Comparison of ENCODE assay signal across 12 mouse cellular contexts in genomic region chr4:43527880-43528279, GRCm38 (mm10). TPM values are rescaled to one million over a fixed set of nuclear protein-coding genes. Genes with fewer than 3 reads are reported as not detected.
DNase-seq lines count a peak whose midpoint lies in the region; ATAC-seq and TF ChIP-seq lines count a peak whose summit lies in the region.
"Had no signal": no experiment of that assay in that cellular context is flagged by ENCODE, and none has a peak within 500 bp of the region (broad histone marks: within the 10 kb centered on the region; RNA-seq: fewer than 3 reads in every experiment).

No protein-coding gene starts in this region.

- WGBS in liver, adult 2 months: 78% methylated on average over 5 of the region's 5 CpGs
- WGBS in liver, embryonic 12.5 days (ENCODE audit: insufficient replicate concordance): 58% methylated on average over 5 of the region's 5 CpGs
- WGBS in heart, embryonic 11.5 days (ENCODE audit: insufficient replicate concordance): 66% methylated on average over 5 of the region's 5 CpGs

- no peak for TF ChIP-seq POLR2A in liver, adult 2 months (IDR thresholded peaks at IDR 0.05; ENCODE audit: extremely low read depth, insufficient read depth, low read length)

- no peak overlapping the region for H3K27ac ChIP-seq in liver, adult 2 months (replicated peaks; ENCODE audit: insufficient read depth, low read depth, low read length)
- no peak overlapping the region for H3K27ac ChIP-seq in liver, embryonic 12.5 days
- no peak overlapping the region for H3K27ac ChIP-seq in ES-E14 (ENCODE audit: insufficient read depth, low read depth, low read length, poor library complexity, severe bottlenecking)
- H3K27ac ChIP-seq in heart, embryonic 11.5 days (ENCODE audit: low read depth, low read length): no peak overlapping the region
- H3K27ac ChIP-seq: intestine, embryonic 15.5 days; neural tube, embryonic 12.5 days had no signal

- no peak overlapping the region for H3K4me3 ChIP-seq in liver, adult 2 months (ENCODE audit: insufficient read depth, low read depth, low read length)
- H3K4me3 ChIP-seq in liver, embryonic 12.5 days: no peak overlapping the region
- H3K4me3 ChIP-seq in ES-E14 (ENCODE audit: insufficient read depth in 1 of 2, low read depth in 1 of 2, low read length in 2 of 2, poor library complexity in 1 of 2, severe bottlenecking in 1 of 2): no peak overlapping the region
- H3K4me3 ChIP-seq in heart, embryonic 11.5 days (ENCODE audit: low read depth, low read length): no peak overlapping the region
- H3K4me3 ChIP-seq: intestine, embryonic 15.5 days; neural tube, embryonic 12.5 days had no signal

- TF ChIP-seq CTCF in liver, adult 2 months (IDR thresholded peaks at IDR 0.05; ENCODE audit: low read depth, low read length): peak; percentile 51

- H3K4me1 ChIP-seq in liver, adult 2 months (ENCODE audit: control insufficient read depth, insufficient read depth, low read length): peaks cover 6% of the 10 kb centered on the region; the same call in 1 of the 2 replicates
- peaks cover 25% of the 10 kb centered on the region for H3K4me1 ChIP-seq in liver, embryonic 12.5 days
- H3K4me1 ChIP-seq in ES-E14 (ENCODE audit: control insufficient read depth in 2 of 2, insufficient read depth in 2 of 2, low read length in 2 of 2, poor library complexity in 1 of 2): peaks cover 0 to 6% of the 10 kb centered on the region in 2 experiments; a peak in 2 of 4 replicates
- peaks cover 16% of the 10 kb centered on the region for H3K4me1 ChIP-seq in heart, embryonic 11.5 days (ENCODE audit: control insufficient read depth, insufficient read depth, low read length)

- no peak overlapping the region for H3K4me2 ChIP-seq in liver, embryonic 12.5 days
- H3K4me2 ChIP-seq in heart, embryonic 11.5 days: no peak overlapping the region
- H3K4me2 ChIP-seq: intestine, embryonic 15.5 days; neural tube, embryonic 12.5 days had no signal

- ATAC-seq in CD4-positive, CD25-positive, alpha-beta regulatory T cell, adult 4 months: no peak
- ATAC-seq in liver, embryonic 12.5 days: no peak
- peak; percentile 33; the same call in 1 of the 2 replicates for ATAC-seq in megakaryocyte, adult 5-6 weeks (ENCODE audit: poor library complexity, severe bottlenecking)
- no peak for ATAC-seq in heart, embryonic 11.5 days (replicated peaks; ENCODE audit: insufficient number of reproducible peaks, low FRiP score, low TSS enrichment)
- ATAC-seq: intestine, embryonic 15.5 days had no signal

- H3K27me3 ChIP-seq in liver, adult 2 months (ENCODE audit: control insufficient read depth, insufficient read depth, low read length): no peaks in the 10 kb centered on the region
- H3K27me3 ChIP-seq in liver, embryonic 12.5 days (replicated peaks): peaks cover 45% of the 10 kb centered on the region
- H3K27me3 ChIP-seq in heart, embryonic 11.5 days (ENCODE audit: control insufficient read depth, insufficient read depth, low read length): peaks cover 4% of the 10 kb centered on the region
- H3K27me3 ChIP-seq: intestine, embryonic 15.5 days had no signal

- peak; percentile 59 for DNase-seq in CD4-positive, CD25-positive, alpha-beta regulatory T cell, adult 2 months (ENCODE audit: low read depth, low spot score)
- DNase-seq in liver, adult 2 months (ENCODE audit: extremely low read depth, low read depth, low spot score): peak; percentile 18
- peak; percentile 62 for DNase-seq in ES-E14 (ENCODE audit: low read depth, low spot score)
- no peak for DNase-seq in frontal cortex, postnatal 36 days (ENCODE audit: low spot score in 2 of 2)
- DNase-seq: spleen, adult 18-20 months had no signal

- no peak overlapping the region for H3K9ac ChIP-seq in liver, adult 2 months (ENCODE audit: low read depth, low read length)
- H3K9ac ChIP-seq in liver, embryonic 12.5 days: no peak overlapping the region
- no peak overlapping the region for H3K9ac ChIP-seq in ES-E14 (ENCODE audit: insufficient read depth, low read depth, low read length, poor library complexity, severe bottlenecking)
- no peak overlapping the region for H3K9ac ChIP-seq in heart, embryonic 11.5 days (ENCODE audit: low read depth, low read length)
- H3K9ac ChIP-seq: intestine, embryonic 15.5 days; neural tube, embryonic 12.5 days had no signal

- H3K9me3 ChIP-seq in liver, embryonic 12.5 days (replicated peaks): no peaks in the 10 kb centered on the region
- H3K9me3 ChIP-seq in ES-E14 (ENCODE audit: control insufficient read depth, insufficient read depth, low read depth, low read length): no peaks in the 10 kb centered on the region
- H3K9me3 ChIP-seq in heart, embryonic 11.5 days (replicated peaks; ENCODE audit: control insufficient read depth, low read length): no peaks in the 10 kb centered on the region
- H3K9me3 ChIP-seq: neural tube, embryonic 12.5 days had no signal

- peaks cover 7% of the 10 kb centered on the region; the same call in 1 of the 2 replicates for H3K36me3 ChIP-seq in liver, adult 2 months (ENCODE audit: control insufficient read depth, insufficient read depth, low read length)
- H3K36me3 ChIP-seq in liver, embryonic 12.5 days: peaks cover 22% of the 10 kb centered on the region
- peaks cover 18% of the 10 kb centered on the region for H3K36me3 ChIP-seq in ES-E14 (ENCODE audit: control insufficient read depth, insufficient read depth, low read length, poor library complexity, severe bottlenecking)
- peaks cover 16% of the 10 kb centered on the region for H3K36me3 ChIP-seq in heart, embryonic 11.5 days (ENCODE audit: control insufficient read depth, insufficient read depth, low read length)

- in situ Hi-C loops in ES-E14 (cut with MboI; ENCODE audit: low sequenced_read_pairs in 2 of 2, unreplicated experiment in 2 of 2): no loop called here

- H3K79me2 ChIP-seq in liver, adult 2 months (ENCODE audit: control insufficient read depth, insufficient read depth, low read length): no peaks in the 10 kb centered on the region

TF ChIP-seq in ES-E14, 5 proteins besides CTCF, POLR2A, EP300 and RAD21:
- TF ChIP-seq ZC3H11A (IDR thresholded peaks at IDR 0.05; ENCODE audit: borderline replicate concordance, low read depth, low read length) (0 out of 2 replicates have a peak, but pooled peaks have one; percentile 8), CHD2 (IDR thresholded peaks at IDR 0.05; ENCODE audit: low read depth, low read length) (no peak), HCFC1 (IDR thresholded peaks at IDR 0.05; ENCODE audit: borderline replicate concordance, insufficient read depth, low read length) (no peak), MAFK (IDR thresholded peaks at IDR 0.05; ENCODE audit: insufficient read depth, low read depth, low read length) (no peak)

RNA-seq across cellular contexts. Expression of gene Tpm2, which starts 4.3 kb away (rescaled TPM):
- polyA plus RNA-seq in CD4-positive, CD25-positive, alpha-beta regulatory T cell, adult 4 months (2017; shearing (Covaris generic)): not detected
- 1.8 and 8.4 TPM in 2 replicates for total RNA-seq in liver, adult 2 months (2014; rRNA removed)
- 3.8 TPM in 2 replicates for polyA plus RNA-seq in liver, adult 2 months (2012; rRNA removed)
- polyA plus RNA-seq in liver, embryonic 12.5 days (2016; fragmentation: Nextera tagmentation; extraction: Ambion mirVana): 27.9 and 29.9 TPM in 2 replicates
- total RNA-seq in ES-E14 (2012; rRNA removed): 76.7 and 143 TPM in 2 replicates
- 0.11 TPM in 1 of 2 replicates, not detected in the other for total RNA-seq in megakaryocyte, adult 5-6 weeks (2015)
- 0.11 and 0.33 TPM in 2 replicates for total RNA-seq in megakaryocyte, adult 5-6 weeks (2017)
- polyA plus RNA-seq in heart, embryonic 11.5 days (2014; fragmentation: Nextera tagmentation; extraction: Ambion mirVana): 155 and 162 TPM in 2 replicates

RNA-seq across cellular contexts. Expression of gene Car9, which starts 21.1 kb away (rescaled TPM):
- polyA plus RNA-seq in CD4-positive, CD25-positive, alpha-beta regulatory T cell, adult 4 months (2017; shearing (Covaris generic)): 1 to 10 TPM in 1 of 2 experiments, under 1 TPM in 1; 0.32 to 1.5 TPM
- total RNA-seq in liver, adult 2 months (2014; rRNA removed): 0.20 and 0.28 TPM in 2 replicates
- polyA plus RNA-seq in liver, adult 2 months (2012; rRNA removed): 0.14 and 0.20 TPM in 2 replicates
- 1.2 and 1.3 TPM in 2 replicates for polyA plus RNA-seq in liver, embryonic 12.5 days (2016; fragmentation: Nextera tagmentation; extraction: Ambion mirVana)
- 0.21 and 0.71 TPM in 2 replicates for total RNA-seq in ES-E14 (2012; rRNA removed)
- 3.0 and 3.5 TPM in 2 replicates for total RNA-seq in megakaryocyte, adult 5-6 weeks (2015)
- 0.41 and 1.1 TPM in 2 replicates for total RNA-seq in megakaryocyte, adult 5-6 weeks (2017)
- 1.7 and 3.2 TPM in 2 replicates for polyA plus RNA-seq in heart, embryonic 11.5 days (2014; fragmentation: Nextera tagmentation; extraction: Ambion mirVana)

RNA-seq across cellular contexts. Expression of gene Arhgef39, which starts 28.4 kb away (rescaled TPM):
- polyA plus RNA-seq in CD4-positive, CD25-positive, alpha-beta regulatory T cell, adult 4 months (2017; shearing (Covaris generic)): 1 to 10 TPM; 4.9 to 8.3 TPM
- 0.74 and 0.94 TPM in 2 replicates for total RNA-seq in liver, adult 2 months (2014; rRNA removed)
- 0.81 and 1.4 TPM in 2 replicates for polyA plus RNA-seq in liver, adult 2 months (2012; rRNA removed)
- 32.6 and 35.8 TPM in 2 replicates for polyA plus RNA-seq in liver, embryonic 12.5 days (2016; fragmentation: Nextera tagmentation; extraction: Ambion mirVana)
- total RNA-seq in ES-E14 (2012; rRNA removed): 32.1 and 44.0 TPM in 2 replicates
- 54.6 and 60.0 TPM in 2 replicates for total RNA-seq in megakaryocyte, adult 5-6 weeks (2015)
- total RNA-seq in megakaryocyte, adult 5-6 weeks (2017): 52.3 and 54.1 TPM in 2 replicates
- 34.2 and 35.7 TPM in 2 replicates for polyA plus RNA-seq in heart, embryonic 11.5 days (2014; fragmentation: Nextera tagmentation; extraction: Ambion mirVana)
- total RNA-seq: heart, adult 8-10 months had no signal

RNA-seq across cellular contexts. Expression of gene Creb3, which starts 34.3 kb away (rescaled TPM):
- polyA plus RNA-seq in CD4-positive, CD25-positive, alpha-beta regulatory T cell, adult 4 months (2017; shearing (Covaris generic)): 100 to 1,000 TPM; 114 to 125 TPM
- total RNA-seq in liver, adult 2 months (2014; rRNA removed): 37.8 and 41.1 TPM in 2 replicates
- polyA plus RNA-seq in liver, adult 2 months (2012; rRNA removed): 47.9 and 62.0 TPM in 2 replicates
- polyA plus RNA-seq in liver, embryonic 12.5 days (2016; fragmentation: Nextera tagmentation; extraction: Ambion mirVana): 17.9 and 19.7 TPM in 2 replicates
- total RNA-seq in ES-E14 (2012; rRNA removed): 51.0 and 55.2 TPM in 2 replicates
- 29.4 and 33.0 TPM in 2 replicates for total RNA-seq in megakaryocyte, adult 5-6 weeks (2015)
- 84.6 and 101 TPM in 2 replicates for total RNA-seq in megakaryocyte, adult 5-6 weeks (2017)
- polyA plus RNA-seq in heart, embryonic 11.5 days (2014; fragmentation: Nextera tagmentation; extraction: Ambion mirVana): 59.7 and 77.1 TPM in 2 replicates

RNA-seq across cellular contexts. Expression of gene Tln1, which starts 34.6 kb away (rescaled TPM):
- 100 to 1,000 TPM in 1 of 2 experiments, 10 to 100 TPM in 1; 83.5 to 103 TPM for polyA plus RNA-seq in CD4-positive, CD25-positive, alpha-beta regulatory T cell, adult 4 months (2017; shearing (Covaris generic))
- 39.9 and 42.8 TPM in 2 replicates for total RNA-seq in liver, adult 2 months (2014; rRNA removed)
- polyA plus RNA-seq in liver, adult 2 months (2012; rRNA removed): 29.9 and 38.6 TPM in 2 replicates
- 73.3 and 75.5 TPM in 2 replicates for polyA plus RNA-seq in liver, embryonic 12.5 days (2016; fragmentation: Nextera tagmentation; extraction: Ambion mirVana)
- 78.1 and 105 TPM in 2 replicates for total RNA-seq in ES-E14 (2012; rRNA removed)
- total RNA-seq in megakaryocyte, adult 5-6 weeks (2015): 226 and 299 TPM in 2 replicates
- total RNA-seq in megakaryocyte, adult 5-6 weeks (2017): 408 and 426 TPM in 2 replicates
- polyA plus RNA-seq in heart, embryonic 11.5 days (2014; fragmentation: Nextera tagmentation; extraction: Ambion mirVana): 74.2 and 86.2 TPM in 2 replicates

Comparison
In these comparisons a context has a peak if more than half of its experiments do, and no peak if none do; other contexts are left out.
1. DNase-seq: peak in CD4-positive, CD25-positive, alpha-beta regulatory T cell, adult 2 months (single experiment), liver, adult 2 months (single experiment) and ES-E14 (single experiment); none in frontal cortex, postnatal 36 days (0 of 2).